Mouse (Mus musculus): ENCODE results near the gene Tnrc6c. TPM values are rescaled to one million over a fixed set of nuclear protein-coding genes. Genes with fewer than 3 reads are reported as not detected.
A peak's percentile ranks its signal among the peaks of the same experiment; 100 is the strongest.

Tnrc6c gene
- 8.9 and 9.8 TPM in 2 replicates for polyA plus RNA-seq (2015; fragmentation: Nextera tagmentation; extraction: Ambion mirVana)

GRCm38 (mm10) chr11:117653491-117654351 lies at the start of gene Tnrc6c:
Gene Tnrc6c, plus strand, starts transcription at chr11:117654289.
- Histone ChIP-seq H3K4me1 (ENCODE audit: insufficient read depth, low read depth, low read length) (peaks cover 8% of the 10 kb centered on the region; the same call in 1 of the 2 replicates), H3K36me3 (ENCODE audit: insufficient read depth, low read length) (no peaks in the 10 kb centered on the region), H3K9me3 (ENCODE audit: low read length) (no peaks in the 10 kb centered on the region), H3K27ac (ENCODE audit: low read length) (peak within 1 kb of the TSS; percentile 96), H3K9ac (replicated peaks; ENCODE audit: low read depth) (peak within 1 kb of the TSS; percentile 88), H3K4me3 (ENCODE audit: low read depth, low read length) (peak within 1 kb of the TSS; percentile 92), H3K27me3 (replicated peaks; ENCODE audit: insufficient read depth, low read length) (no peaks in the 10 kb centered on the region), H3K4me2 (replicated peaks; ENCODE audit: low read depth, low read length) (peak within 1 kb of the TSS; percentile 97)
- WGBS: under 1% methylated on average over 62 of the region's 62 CpGs
- no peak for TF ChIP-seq EP300 (IDR thresholded peaks at IDR 0.05)
- TF ChIP-seq CTCF (IDR thresholded peaks at IDR 0.05): peak; percentile 20; the same call in 1 of the 2 replicates
- DNase-seq (ENCODE audit: low spot score) (peak; percentile 82), ATAC-seq (peak; percentile 78)

GRCm38 (mm10) chr11:117606137-117606536 lies 48.0 kb upstream of the Tnrc6c start:
- H3K27ac ChIP-seq (ENCODE audit: low read length): no peak overlapping the region
- no peaks in the 10 kb centered on the region for H3K27me3 ChIP-seq (replicated peaks; ENCODE audit: insufficient read depth, low read length)
- no peak for TF ChIP-seq EP300 (IDR thresholded peaks at IDR 0.05)
- TF ChIP-seq CTCF (IDR thresholded peaks at IDR 0.05): no peak
- WGBS: 29% methylated on average over 9 of the region's 9 CpGs
- peak overlapping the region; percentile 32; the same call in 1 of the 2 replicates for H3K4me2 ChIP-seq (replicated peaks; ENCODE audit: low read depth, low read length)
- H3K36me3 ChIP-seq (ENCODE audit: insufficient read depth, low read length): no peaks in the 10 kb centered on the region
- no peaks in the 10 kb centered on the region for H3K9me3 ChIP-seq (ENCODE audit: low read length)
- H3K9ac ChIP-seq (replicated peaks; ENCODE audit: low read depth): no peak overlapping the region
- no peak for ATAC-seq
- no peak overlapping the region for H3K4me3 ChIP-seq (ENCODE audit: low read depth, low read length)
- no peak for DNase-seq (ENCODE audit: low spot score)
- peaks cover 3% of the 10 kb centered on the region; the same call in 1 of the 2 replicates for H3K4me1 ChIP-seq (ENCODE audit: insufficient read depth, low read depth, low read length)

GRCm38 (mm10) chr11:117606605-117607203 lies 47.4 kb upstream of the Tnrc6c start:
- WGBS: 11% methylated on average over 13 of the region's 13 CpGs
- Histone ChIP-seq H3K9ac (replicated peaks; ENCODE audit: low read depth) (no peak overlapping the region), H3K9me3 (ENCODE audit: low read length) (no peaks in the 10 kb centered on the region), H3K4me3 (ENCODE audit: low read depth, low read length) (no peak overlapping the region), H3K27ac (ENCODE audit: low read length) (no peak overlapping the region), H3K4me1 (ENCODE audit: insufficient read depth, low read depth, low read length) (peaks cover 5% of the 10 kb centered on the region; the same call in 1 of the 2 replicates), H3K36me3 (ENCODE audit: insufficient read depth, low read length) (no peaks in the 10 kb centered on the region), H3K4me2 (replicated peaks; ENCODE audit: low read depth, low read length) (no peak overlapping the region), H3K27me3 (replicated peaks; ENCODE audit: insufficient read depth, low read length) (no peaks in the 10 kb centered on the region)
- TF ChIP-seq EP300 (IDR thresholded peaks at IDR 0.05) (no peak), CTCF (IDR thresholded peaks at IDR 0.05) (peak; percentile 24; the same call in 1 of the 2 replicates)
- ATAC-seq: no peak
- DNase-seq (ENCODE audit: low spot score): peak; percentile 25

- TF ChIP-seq EP300 (IDR thresholded peaks at IDR 0.05): no peak
- no peak for TF ChIP-seq CTCF (IDR thresholded peaks at IDR 0.05)
- Histone ChIP-seq H3K36me3 (ENCODE audit: insufficient read depth, low read length) (no peaks in the 10 kb centered on the region), H3K4me2 (replicated peaks; ENCODE audit: low read depth, low read length) (no peak overlapping the region), H3K27ac (ENCODE audit: low read length) (no peak overlapping the region), H3K9me3 (ENCODE audit: low read length) (no peaks in the 10 kb centered on the region), H3K9ac (replicated peaks; ENCODE audit: low read depth) (no peak overlapping the region), H3K27me3 (replicated peaks; ENCODE audit: insufficient read depth, low read length) (no peaks in the 10 kb centered on the region), H3K4me3 (ENCODE audit: low read depth, low read length) (no peak overlapping the region), H3K4me1 (ENCODE audit: insufficient read depth, low read depth, low read length) (peaks cover 5% of the 10 kb centered on the region; the same call in 1 of the 2 replicates)
- no peak for DNase-seq (ENCODE audit: low spot score)
- no peak for ATAC-seq
- WGBS: 67% methylated on average over 9 of the region's 9 CpGs
Measured at GRCm38 (mm10) chr11:117608141-117608789, 45.8 kb upstream of the Tnrc6c start.

- H3K4me1 ChIP-seq (ENCODE audit: insufficient read depth, low read depth, low read length): peaks cover 5% of the 10 kb centered on the region; the same call in 1 of the 2 replicates
- no peaks in the 10 kb centered on the region for H3K27me3 ChIP-seq (replicated peaks; ENCODE audit: insufficient read depth, low read length)
- WGBS: 41% methylated on average over 7 of the region's 7 CpGs
- no peaks in the 10 kb centered on the region for H3K36me3 ChIP-seq (ENCODE audit: insufficient read depth, low read length)
- no peak overlapping the region for H3K27ac ChIP-seq (ENCODE audit: low read length)
- H3K4me3 ChIP-seq (ENCODE audit: low read depth, low read length): no peak overlapping the region
- H3K9me3 ChIP-seq (ENCODE audit: low read length): no peaks in the 10 kb centered on the region
- TF ChIP-seq CTCF (IDR thresholded peaks at IDR 0.05) (no peak), EP300 (IDR thresholded peaks at IDR 0.05) (no peak)
- no peak for ATAC-seq
- H3K9ac ChIP-seq (replicated peaks; ENCODE audit: low read depth): no peak overlapping the region
- H3K4me2 ChIP-seq (replicated peaks; ENCODE audit: low read depth, low read length): no peak overlapping the region
- DNase-seq (ENCODE audit: low spot score): no peak
Measured at GRCm38 (mm10) chr11:117608976-117609375, 45.1 kb upstream of the Tnrc6c start.

- TF ChIP-seq EP300 (IDR thresholded peaks at IDR 0.05) (no peak), CTCF (IDR thresholded peaks at IDR 0.05) (no peak)
- ATAC-seq: peak; percentile 16; the same call in 1 of the 2 replicates
- Histone ChIP-seq H3K9me3 (ENCODE audit: low read length) (no peaks in the 10 kb centered on the region), H3K4me2 (replicated peaks; ENCODE audit: low read depth, low read length) (peak overlapping the region; percentile 43; the same call in 1 of the 2 replicates), H3K4me1 (ENCODE audit: insufficient read depth, low read depth, low read length) (peaks cover 5% of the 10 kb centered on the region; the same call in 1 of the 2 replicates), H3K9ac (replicated peaks; ENCODE audit: low read depth) (no peak overlapping the region), H3K4me3 (ENCODE audit: low read depth, low read length) (no peak overlapping the region), H3K36me3 (ENCODE audit: insufficient read depth, low read length) (no peaks in the 10 kb centered on the region), H3K27me3 (replicated peaks; ENCODE audit: insufficient read depth, low read length) (no peaks in the 10 kb centered on the region), H3K27ac (ENCODE audit: low read length) (no peak overlapping the region)
- no peak for DNase-seq (ENCODE audit: low spot score)
Measured at GRCm38 (mm10) chr11:117610589-117610988, 43.5 kb upstream of the Tnrc6c start.

Data from lung, postnatal 0 days (tissue).